Mouse (Mus musculus) left cerebral cortex, postnatal 36 days (tissue): ENCODE data around the gene Tnni3. TPM values are rescaled to one million over a fixed set of nuclear protein-coding genes. Genes with fewer than 3 reads are reported as not detected.
"Not testable (repeated sequence)": the region's sequence is repeated elsewhere in the genome, so short reads cannot be mapped to it uniquely, and the experiment has no call there.

ENCODE experiments used
- DNase-seq, 2 experiments: peaks; one replicate each; pipeline ENCODE4 v3.0.0; 2021 to 2022; ENCODE audit warnings: low spot score in 2 of 2, mixed read lengths in 1 of 2
- intact Hi-C: fragments of 180-260 bp; cut with DNase I; formaldehyde crosslinking; loops from one replicate; pipeline ENCODE4 v1.15.1; 2025
- total RNA-seq, 2 experiments: library from RNA; stranded (reverse); gene quantifications; 2 replicates each; pipeline ENCODE4 v1.2.3; 2021

The Tnni3 gene
- under 1 TPM in 1 of 2 experiments, not detected in 1; 0.52 TPM for total RNA-seq

GRCm38 (mm10) chr7:4524212-4524922, at the start of gene Tnni3:
Tnni3 (minus strand) TSS chr7:4524229.
- intact Hi-C loops: loop anchor here (10.0 kb wide), 1 partner anchor 90 kb away; no protein-coding TSS in a partner anchor
- not testable (repeated sequence) for DNase-seq

GRCm38 (mm10) chr7:4572361-4572760, 48.3 kb upstream of the Tnni3 start:
- intact Hi-C loops: loop anchor here (5.0 kb wide), 1 partner anchor 45 kb away; no protein-coding TSS in a partner anchor
- not testable (repeated sequence) for DNase-seq

- no peak for DNase-seq
- intact Hi-C loops: no loop called here
Measured at GRCm38 (mm10) chr7:4562660-4563059, 38.6 kb upstream of the Tnni3 start.

- DNase-seq: no peak
Measured at GRCm38 (mm10) chr7:4557167-4557560, 33.1 kb upstream of the Tnni3 start.

GRCm38 (mm10) chr7:4556256-4557166, 32.5 kb upstream of the Tnni3 start:
- intact Hi-C loops: loop anchor here (5.0 to 10.0 kb wide), 2 partner anchors 68 to 236 kb away; partner anchors contain the start of gene Rpl28
- peak; percentile 73 to 79 for DNase-seq

More at GRCm38 (mm10) chr7:4557167-4557560, 33.1 kb upstream of the Tnni3 start:
- intact Hi-C loops: loop anchor here (5.0 to 10.0 kb wide), 2 partner anchors 68 to 235 kb away; partner anchors contain the start of gene Rpl28

GRCm38 (mm10) chr7:4547221-4547641, 23.2 kb upstream of the Tnni3 start, which contains the start of gene Syt5:
Syt5 (minus strand) TSS chr7:4547541.
- intact Hi-C loops: no loop called here

GRCm38 (mm10) chr7:4546591-4547131, 22.6 kb upstream of the Tnni3 start:
- intact Hi-C loops: no loop called here
- DNase-seq: peak; percentile 93 to 97

More at GRCm38 (mm10) chr7:4547221-4547641, 23.2 kb upstream of the Tnni3 start, which contains the start of gene Syt5:
- DNase-seq: peak; percentile 71 to 75

- intact Hi-C loops: no loop called here
- peak in 1 of 2 experiments; percentile 24 for DNase-seq
Measured at GRCm38 (mm10) chr7:4546050-4546449, 22.0 kb upstream of the Tnni3 start.

GRCm38 (mm10) chr7:4542013-4542412, 18.0 kb upstream of the Tnni3 start:
- no peak for DNase-seq
- intact Hi-C loops: no loop called here

- DNase-seq: no peak
- intact Hi-C loops: no loop called here
Measured at GRCm38 (mm10) chr7:4541344-4541743, 17.3 kb upstream of the Tnni3 start.

GRCm38 (mm10) chr7:4539019-4539418, 15.0 kb upstream of the Tnni3 start:
- intact Hi-C loops: no loop called here

GRCm38 (mm10) chr7:4537181-4537580, 13.2 kb upstream of the Tnni3 start:
- intact Hi-C loops: no loop called here
- no peak for DNase-seq

More at GRCm38 (mm10) chr7:4539019-4539418, 15.0 kb upstream of the Tnni3 start:
- DNase-seq: no peak

GRCm38 (mm10) chr7:4536369-4536768, 12.3 kb upstream of the Tnni3 start:
- intact Hi-C loops: no loop called here
- DNase-seq: no peak

- intact Hi-C loops: no loop called here
- no peak for DNase-seq
Measured at GRCm38 (mm10) chr7:4532005-4532729, 8.1 kb upstream of the Tnni3 start, which contains the start of gene Dnaaf3. Dnaaf3 (minus strand) TSS chr7:4532453.

GRCm38 (mm10) chr7:4530166-4530565, 6.1 kb upstream of the Tnni3 start:
- intact Hi-C loops, DNase-seq: not testable (repeated sequence)

- DNase-seq: no peak
- intact Hi-C loops: loop anchor here (10.0 kb wide), 1 partner anchor 92 kb away; no protein-coding TSS in a partner anchor
Measured at GRCm38 (mm10) chr7:4527302-4527689, 3.3 kb upstream of the Tnni3 start.

- intact Hi-C loops: loop anchor here (10.0 kb wide), 1 partner anchor 92 kb away; no protein-coding TSS in a partner anchor
Measured at GRCm38 (mm10) chr7:4526341-4527301, 2.6 kb upstream of the Tnni3 start.

More at GRCm38 (mm10) chr7:4526341-4527301, 2.6 kb upstream of the Tnni3 start:
- DNase-seq: peak; percentile 65 to 66
